Mouse (Mus musculus): ENCODE results near the gene Lrrc4b.

The Lrrc4b gene

GRCm38 (mm10) chr7:44428968-44429521 lies at the start of gene Lrrc4b:
Lrrc4b (plus strand) TSS chr7:44429018.
- peak; percentile 66 for DNase-seq (ENCODE audit: low spot score)

GRCm38 (mm10) chr7:44382541-44382940 lies 46.3 kb upstream of the Lrrc4b start:
- no peak for DNase-seq (ENCODE audit: low spot score)

GRCm38 (mm10) chr7:44383980-44384715 lies 44.7 kb upstream of the Lrrc4b start, which contains the start of gene Syt3:
Syt3 (plus strand) TSS chr7:44384102.
- peak; percentile 86 for DNase-seq (ENCODE audit: low spot score)

- no peak for DNase-seq (ENCODE audit: low spot score)
Observed at GRCm38 (mm10) chr7:44384716-44385059, 44.1 kb upstream of the Lrrc4b start.

- no peak for DNase-seq (ENCODE audit: low spot score)
Observed at GRCm38 (mm10) chr7:44385720-44386119, 43.1 kb upstream of the Lrrc4b start, which contains the start of gene 1700008O03Rik. 1700008O03Rik (minus strand) TSS chr7:44385820.

GRCm38 (mm10) chr7:44391831-44392230 lies 37.0 kb upstream of the Lrrc4b start:
- DNase-seq (ENCODE audit: low spot score) = no peak

- no peak for DNase-seq (ENCODE audit: low spot score)
Observed at GRCm38 (mm10) chr7:44392341-44392740, 36.5 kb upstream of the Lrrc4b start.

GRCm38 (mm10) chr7:44393284-44393683 lies 35.5 kb upstream of the Lrrc4b start:
- DNase-seq (ENCODE audit: low spot score) = no peak

- DNase-seq (ENCODE audit: low spot score) = peak; percentile 83
Observed at GRCm38 (mm10) chr7:44398570-44398969, 30.2 kb upstream of the Lrrc4b start.

GRCm38 (mm10) chr7:44401673-44402072 lies 27.1 kb upstream of the Lrrc4b start:
- DNase-seq (ENCODE audit: low spot score) = no peak

GRCm38 (mm10) chr7:44405346-44406014 lies 23.3 kb upstream of the Lrrc4b start:
- peak; percentile 100 for DNase-seq (ENCODE audit: low spot score)

- no peak for DNase-seq (ENCODE audit: low spot score)
Observed at GRCm38 (mm10) chr7:44406015-44406355, 22.8 kb upstream of the Lrrc4b start.

- no peak for DNase-seq (ENCODE audit: low spot score)
Observed at GRCm38 (mm10) chr7:44411144-44411543, 17.7 kb upstream of the Lrrc4b start.

GRCm38 (mm10) chr7:44413307-44413706 lies 15.5 kb upstream of the Lrrc4b start:
- no peak for DNase-seq (ENCODE audit: low spot score)

GRCm38 (mm10) chr7:44427666-44428065 lies 1.2 kb upstream of the Lrrc4b start:
- DNase-seq (ENCODE audit: low spot score) = no peak

GRCm38 (mm10) chr7:44428171-44428950 lies 457 bp upstream of the Lrrc4b start:
- peak; percentile 63 for DNase-seq (ENCODE audit: low spot score)

- peak; percentile 47 for DNase-seq (ENCODE audit: low spot score)
Observed at GRCm38 (mm10) chr7:44429534-44430488, 993 bp downstream of the Lrrc4b start.

- DNase-seq (ENCODE audit: low spot score) = no peak
Observed at GRCm38 (mm10) chr7:44432550-44432949, 3.7 kb downstream of the Lrrc4b start.

- peak; percentile 90 for DNase-seq (ENCODE audit: low spot score)
Observed at GRCm38 (mm10) chr7:44433371-44433770, 4.6 kb downstream of the Lrrc4b start.

- DNase-seq (ENCODE audit: low spot score) = no peak
Observed at GRCm38 (mm10) chr7:44434089-44434488, 5.3 kb downstream of the Lrrc4b start.

- DNase-seq (ENCODE audit: low spot score) = no peak
Observed at GRCm38 (mm10) chr7:44435796-44436195, 7.0 kb downstream of the Lrrc4b start.
